Mouse (Mus musculus) cerebellum, postnatal 36 days (tissue): ENCODE results near the gene Krt33a.

Experiments used
- DNase-seq, 2 experiments: peaks; one replicate each; pipeline ENCODE4 v3.0.0; 2021 to 2022; ENCODE audit warnings: mixed read lengths in 2 of 2

Gene Krt33a

DNA sequence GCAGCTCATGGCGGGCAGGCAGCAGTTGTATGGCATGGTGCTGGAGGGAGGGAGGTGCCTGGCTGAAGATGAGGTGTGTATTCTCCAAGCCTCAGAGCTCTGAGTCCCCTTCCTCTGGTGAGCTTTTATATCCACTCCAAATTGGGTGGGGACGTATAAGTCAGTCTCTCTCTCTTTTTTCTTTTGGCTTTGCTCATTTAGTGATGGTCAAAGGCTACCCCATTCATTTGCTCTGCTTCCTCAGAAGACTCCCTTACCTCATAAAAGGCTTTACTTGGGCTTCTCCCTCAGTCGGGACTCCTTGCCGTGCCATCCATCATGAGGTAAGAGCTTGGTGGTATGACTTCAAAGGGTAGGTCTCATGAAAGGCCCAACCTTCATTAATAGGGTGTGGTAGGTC, at the start of gene Krt33a:
Gene Krt33a, minus strand, starts transcription at position 101 of the 400 bp plus-strand sequence.
- no peak for DNase-seq

GRCm38 (mm10) chr11:100058875-100059274, 42.9 kb upstream of the Krt33a start:
- DNase-seq: no peak

GRCm38 (mm10) chr11:100055686-100056655, 40.0 kb upstream of the Krt33a start:
- no peak for DNase-seq

- DNase-seq: no peak
Measured at GRCm38 (mm10) chr11:100050451-100050850, 34.4 kb upstream of the Krt33a start, which contains the start of gene Krt31. Gene Krt31 (minus strand): TSS chr11:100050551.

GRCm38 (mm10) chr11:100047193-100047592, 31.2 kb upstream of the Krt33a start:
- no peak for DNase-seq

DNA sequence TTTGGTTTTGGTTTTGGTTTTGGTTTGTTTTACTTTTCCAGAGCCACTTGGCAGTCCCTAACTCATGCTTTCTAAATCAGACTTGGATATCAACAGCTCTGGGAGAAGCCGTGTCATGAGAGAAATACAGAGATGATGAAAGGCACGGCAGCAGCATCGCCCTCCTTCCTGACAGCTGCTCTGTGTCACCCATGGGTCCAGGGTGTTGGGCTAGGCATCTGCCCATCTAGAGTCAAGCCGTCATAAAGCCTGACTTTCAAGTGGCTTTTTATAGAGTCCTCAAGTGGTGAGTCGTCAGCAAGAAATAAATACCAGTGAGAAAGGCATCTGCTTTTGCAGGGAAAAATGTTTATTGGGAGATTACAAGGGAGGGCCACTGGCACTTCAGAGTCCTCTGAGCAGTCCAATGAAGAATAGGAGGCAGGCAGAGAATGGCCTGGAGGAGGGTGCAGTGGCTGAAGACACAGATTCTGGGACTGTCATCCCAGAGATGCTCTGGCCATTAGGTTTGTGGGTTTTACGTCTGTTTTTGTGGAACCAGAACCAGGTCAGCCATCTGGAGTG, 30.4 kb upstream of the Krt33a start:
- DNase-seq: no peak

- no peak for DNase-seq
Measured at GRCm38 (mm10) chr11:100041454-100041853, 25.4 kb upstream of the Krt33a start, which contains the start of gene Krt34. Gene Krt34 (minus strand): TSS chr11:100041554.

DNA sequence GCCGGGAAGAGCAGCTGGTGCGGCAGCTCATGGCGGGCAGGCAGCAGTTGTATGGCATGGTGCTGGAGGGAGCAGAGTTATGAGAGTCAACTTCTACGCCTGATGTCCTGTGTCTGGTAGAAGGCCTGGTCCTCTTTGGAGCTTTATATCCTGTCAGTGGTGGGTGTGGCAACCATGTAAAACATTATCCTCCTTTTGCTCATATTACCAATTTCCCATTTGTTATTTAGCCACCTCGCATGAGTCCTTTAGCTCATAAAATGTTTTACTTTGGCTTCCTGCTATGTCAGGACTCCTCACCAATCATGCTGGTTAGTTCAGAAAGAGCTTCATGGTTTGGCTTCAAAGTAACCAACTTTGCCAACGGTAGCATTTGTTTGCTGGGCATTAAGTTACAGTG, 13.8 kb upstream of the Krt33a start, which contains the start of gene Krt33b:
Gene Krt33b, minus strand, starts transcription at position 101 of the 400 bp plus-strand sequence.
- no peak for DNase-seq

- DNase-seq: no peak
Measured at GRCm38 (mm10) chr11:100021438-100021837, 5.4 kb upstream of the Krt33a start.

GRCm38 (mm10) chr11:100019466-100019865, 3.5 kb upstream of the Krt33a start:
- DNase-seq: no peak

DNA sequence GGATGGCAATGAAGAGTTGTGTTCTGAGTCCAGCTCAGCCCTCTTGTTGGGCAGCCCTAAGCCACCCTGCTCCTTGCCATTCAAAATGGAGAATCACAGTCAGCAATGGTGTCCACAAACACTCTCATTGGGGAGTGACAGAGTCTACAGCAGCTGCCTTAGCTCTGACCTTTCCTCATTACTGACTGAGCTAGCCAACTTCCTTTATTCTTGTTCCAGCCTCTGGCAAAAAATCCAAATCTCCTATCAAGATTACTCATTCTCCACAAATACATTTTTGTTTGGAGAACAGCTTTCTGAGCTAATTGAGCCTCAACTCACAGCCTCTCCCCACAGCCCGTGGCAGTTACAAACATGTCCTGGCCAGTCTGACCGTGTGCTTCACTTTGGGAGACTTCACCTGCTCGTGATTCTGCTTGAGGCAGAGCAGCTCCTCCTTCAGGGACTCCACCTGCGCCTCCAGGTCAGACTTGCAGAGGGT, 2.3 kb downstream of the Krt33a start:
- DNase-seq: no peak

GRCm38 (mm10) chr11:100010682-100011081, 5.3 kb downstream of the Krt33a start:
- no peak for DNase-seq

DNA sequence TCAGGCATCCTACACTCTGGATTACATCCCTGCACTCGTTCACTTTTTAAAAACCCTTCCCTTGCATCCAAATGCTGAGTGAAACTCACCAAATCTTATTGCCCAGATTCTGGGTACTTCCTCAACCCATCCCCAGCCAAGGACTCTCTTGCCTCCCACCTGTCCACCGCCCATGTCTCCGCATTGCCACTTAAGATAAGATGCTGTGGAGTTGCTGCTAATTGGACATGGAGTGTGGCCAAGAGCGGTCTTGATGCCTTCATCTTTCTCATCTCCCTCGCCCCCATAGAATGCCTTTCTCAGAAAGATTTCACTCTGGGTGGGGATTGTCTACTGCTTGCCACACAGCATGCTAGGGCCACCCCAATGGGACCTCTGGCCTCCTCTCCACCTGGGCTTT, 7.7 kb downstream of the Krt33a start:
- DNase-seq: no peak

GRCm38 (mm10) chr11:100006624-100007023, 9.4 kb downstream of the Krt33a start:
- DNase-seq: no peak

- no peak for DNase-seq
Measured at GRCm38 (mm10) chr11:100005905-100006304, 10.1 kb downstream of the Krt33a start.

DNA sequence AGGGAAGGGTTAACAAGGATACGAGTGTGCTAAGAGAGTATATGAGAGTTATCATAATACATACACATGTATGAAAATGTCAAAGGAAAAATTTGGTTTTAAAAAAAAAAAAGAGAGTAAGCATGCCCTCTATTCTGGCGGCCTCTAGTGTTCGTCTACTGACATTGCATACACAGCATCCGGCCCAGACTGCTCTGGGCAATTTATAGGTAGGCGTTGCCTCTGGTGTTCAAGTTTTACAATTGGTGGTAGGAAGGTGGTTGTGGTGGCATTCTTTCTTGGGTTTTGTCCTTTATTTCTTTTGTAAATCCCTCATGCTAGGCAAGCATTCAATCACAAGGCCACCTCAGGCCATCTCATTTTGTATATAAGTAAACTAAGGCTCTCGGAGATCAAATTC, 11.2 kb downstream of the Krt33a start:
- DNase-seq: peak; percentile 51 to 59

GRCm38 (mm10) chr11:99999091-99999490, 16.9 kb downstream of the Krt33a start:
- DNase-seq: no peak

- DNase-seq: no peak
Measured at GRCm38 (mm10) chr11:99994384-99994661, 21.7 kb downstream of the Krt33a start.

- DNase-seq: no peak
Measured at GRCm38 (mm10) chr11:99993620-99994383, 22.2 kb downstream of the Krt33a start, which contains the start of gene Krtap17-1. Gene Krtap17-1 (minus strand): TSS chr11:99993994.

GRCm38 (mm10) chr11:99990571-99990970, 25.4 kb downstream of the Krt33a start:
- no peak for DNase-seq

- no peak for DNase-seq
Measured at GRCm38 (mm10) chr11:99989881-99990405, 26.1 kb downstream of the Krt33a start.

DNA sequence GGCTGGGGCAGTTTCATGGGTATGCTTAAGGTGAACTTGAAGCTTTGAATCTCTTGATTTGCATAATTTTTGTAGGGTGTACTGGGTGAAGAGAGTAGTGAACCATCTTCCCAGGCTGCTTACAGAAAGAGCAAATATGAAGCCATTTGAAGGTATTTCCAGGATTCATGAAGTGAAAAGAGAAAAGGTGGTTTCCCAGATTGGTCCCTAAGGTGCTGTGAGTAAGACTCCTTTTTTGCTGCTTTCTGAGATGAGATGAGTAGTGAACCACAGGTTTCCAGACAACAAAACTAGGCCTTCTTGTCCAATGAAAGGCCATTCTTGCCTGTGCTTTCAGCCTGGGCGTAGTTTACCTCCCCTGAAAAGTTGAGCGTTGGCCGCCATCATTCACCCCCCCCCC, 27.5 kb downstream of the Krt33a start:
- no peak for DNase-seq

- DNase-seq: no peak
Measured at GRCm38 (mm10) chr11:99986180-99986647, 29.8 kb downstream of the Krt33a start, which contains the start of gene Krtap16-1. Gene Krtap16-1 (minus strand): TSS chr11:99986597.
